Mouse (Mus musculus): ENCODE results near the gene Olfr434.

GRCm38 (mm10) chr6:43254193-43254926, 41.5 kb downstream of the Olfr434 start:
- TF ChIP-seq GATA1 (IDR thresholded peaks at IDR 0.05; ENCODE audit: borderline replicate concordance, low read length) (no peak), FLI1 (IDR thresholded peaks at IDR 0.05; ENCODE audit: low read length) (no peak)
